ENCODE assay signal across 30 mouse cellular contexts in genomic region chr2:84788316-84788715, GRCm38 (mm10). TPM values are rescaled to one million over a fixed set of nuclear protein-coding genes. Genes with fewer than 3 reads are reported as not detected.
"Had no signal": no experiment of that assay in that cellular context is flagged by ENCODE, and none has a peak within 500 bp of the region (broad histone marks: within the 10 kb centered on the region; RNA-seq: fewer than 3 reads in every experiment).

No protein-coding gene starts in this region.

- H3K4me1 ChIP-seq: hindbrain, embryonic 13.5 days; hindbrain, embryonic 15.5 days; limb, embryonic 12.5 days had no signal

- H3K9me3 ChIP-seq: heart, embryonic 10.5 days; heart, embryonic 13.5 days; heart, embryonic 15.5 days; hindbrain, embryonic 13.5 days; hindbrain, embryonic 15.5 days; limb, embryonic 10.5 days; limb, embryonic 12.5 days; liver, embryonic 13.5 days had no signal

- H3K36me3 ChIP-seq: heart, embryonic 10.5 days; heart, embryonic 13.5 days; heart, embryonic 15.5 days; hindbrain, embryonic 13.5 days; hindbrain, embryonic 15.5 days; limb, embryonic 10.5 days; limb, embryonic 12.5 days; liver, embryonic 13.5 days had no signal

- ATAC-seq: hindbrain, postnatal 0 days; intestine, postnatal 0 days had no signal

- H3K4me2 ChIP-seq: heart, embryonic 13.5 days; heart, embryonic 15.5 days; hindbrain, embryonic 13.5 days; hindbrain, embryonic 15.5 days; limb, embryonic 12.5 days; liver, embryonic 13.5 days had no signal

- H3K9ac ChIP-seq: heart, embryonic 13.5 days; heart, embryonic 15.5 days; hindbrain, embryonic 13.5 days; hindbrain, embryonic 15.5 days; limb, embryonic 12.5 days; liver, embryonic 13.5 days had no signal

- H3K27me3 ChIP-seq: heart, embryonic 13.5 days; heart, embryonic 15.5 days; hindbrain, embryonic 15.5 days had no signal

- H3K4me3 ChIP-seq: heart, embryonic 10.5 days; heart, embryonic 13.5 days; heart, embryonic 15.5 days; hindbrain, embryonic 13.5 days; hindbrain, embryonic 15.5 days; layer of hippocampus, adult 2 months; left cerebral cortex, adult 2 months; limb, embryonic 10.5 days; limb, embryonic 12.5 days; liver, embryonic 13.5 days had no signal

- H3K27ac ChIP-seq: heart, embryonic 10.5 days; heart, embryonic 13.5 days; heart, embryonic 15.5 days; hindbrain, embryonic 13.5 days; hindbrain, embryonic 15.5 days; hindbrain, postnatal 0 days; layer of hippocampus, adult 2 months; left cerebral cortex, adult 2 months; limb, embryonic 10.5 days; limb, embryonic 12.5 days; liver, embryonic 13.5 days had no signal

- DNase-seq: gastrocnemius, postnatal 14 days; gastrocnemius, postnatal 36 days; heart, adult 18-20 months; heart, postnatal 14 days; heart, postnatal 36 days; kidney, adult 18-20 months; kidney, adult 8-10 months; kidney, postnatal 10 days; kidney, postnatal 4 days; liver; liver, embryonic 13.5 days had no signal

RNA-seq across cellular contexts. Expression of gene Serping1, which starts 13.1 kb away (rescaled TPM):
- total RNA-seq: hematopoietic stem cell, adult 5-6 weeks had no signal

RNA-seq across cellular contexts. Expression of gene Smtnl1, which starts 34.1 kb away (rescaled TPM):
- total RNA-seq: heart, adult 18-20 months; heart, postnatal 36 days; hindbrain, postnatal 0 days; layer of hippocampus, adult 2 months; layer of hippocampus, postnatal 10 days; layer of hippocampus, postnatal 25 days; left cerebral cortex, adult 2 months; left cerebral cortex, postnatal 14 days; left cerebral cortex, postnatal 36 days had no signal
- polyA plus RNA-seq: gonadal fat pad, adult 2 months; hindbrain, embryonic 11.5 days; hindbrain, embryonic 13.5 days; hindbrain, embryonic 15.5 days; hindbrain, postnatal 0 days; intestine, embryonic 14.5 days had no signal

RNA-seq across cellular contexts. Expression of gene Gm19426, which starts 44.9 kb away (rescaled TPM):
- total RNA-seq: hematopoietic stem cell, adult 5-6 weeks had no signal
